Mouse (Mus musculus): ENCODE measurements around the gene Slc41a2. TPM values are rescaled to one million over a fixed set of nuclear protein-coding genes. Genes with fewer than 3 reads are reported as not detected.

Gene Slc41a2
- polyA plus RNA-seq, 1 experiment from 2014 or later = 0.81 TPM

DNA sequence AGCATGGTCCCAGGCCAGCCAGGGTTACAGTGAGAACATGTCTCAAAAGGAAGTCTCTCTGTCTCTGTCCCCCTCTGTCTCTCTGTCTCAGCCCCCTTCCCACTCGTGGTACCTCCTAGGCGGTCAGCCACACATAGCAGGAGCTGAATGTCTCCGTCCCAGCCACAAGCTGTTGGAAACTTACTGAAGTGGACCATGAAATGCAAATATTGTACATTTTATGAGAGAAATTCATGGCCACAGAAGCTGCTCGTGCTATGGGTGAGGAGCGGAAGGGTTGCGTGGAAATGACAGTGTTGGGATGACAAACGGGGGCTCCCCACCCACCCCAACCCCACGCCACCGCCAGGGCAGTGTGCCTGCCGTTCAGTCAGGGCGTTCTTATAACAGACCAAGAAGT lies 5.1 kb downstream of the Slc41a2 start:
- no peak overlapping the region for H3K27ac ChIP-seq (replicated peaks; ENCODE audit: low read depth, low read length)
- no peak overlapping the region for H3K4me3 ChIP-seq (ENCODE audit: low read depth, low read length)
- H3K9ac ChIP-seq (replicated peaks; ENCODE audit: low read length) = no peak overlapping the region
- no peak for DNase-seq (ENCODE audit: low spot score)
- H3K27me3 ChIP-seq (ENCODE audit: control insufficient read depth, insufficient read depth, low read length) = peaks cover 19% of the 10 kb centered on the region
- no peak for ATAC-seq (replicated peaks; ENCODE audit: insufficient number of reproducible peaks, low FRiP score, low TSS enrichment, low read depth)
- H3K36me3 ChIP-seq (replicated peaks; ENCODE audit: control insufficient read depth, insufficient read depth, low read depth, low read length) = no peaks in the 10 kb centered on the region
- WGBS = 85% methylated on average over 11 of the region's 11 CpGs
- H3K4me1 ChIP-seq (ENCODE audit: control insufficient read depth, insufficient read depth, low read length) = no peaks in the 10 kb centered on the region
- H3K9me3 ChIP-seq (replicated peaks; ENCODE audit: control insufficient read depth, low read length) = no peaks in the 10 kb centered on the region
- no peak overlapping the region for H3K4me2 ChIP-seq (ENCODE audit: low read depth, low read length)

DNA sequence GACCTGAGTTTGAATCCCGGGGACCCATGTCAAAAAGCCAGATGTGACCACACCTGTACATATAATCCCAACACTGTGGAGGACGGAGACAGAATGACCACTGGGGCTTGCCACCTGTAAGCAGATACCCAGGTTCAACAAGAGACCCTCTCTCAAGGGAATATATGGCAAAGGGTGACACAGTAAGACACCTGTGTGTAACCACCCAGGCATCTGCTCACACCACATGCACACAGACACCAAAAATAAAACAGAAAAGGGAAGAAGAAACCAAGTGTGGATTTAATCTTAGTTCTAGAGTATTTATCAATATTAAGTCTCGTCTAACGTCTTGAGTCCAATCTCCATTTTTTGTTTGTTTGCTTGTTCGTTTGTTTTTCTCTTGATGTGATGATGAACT lies 5.9 kb downstream of the Slc41a2 start:
- ATAC-seq (replicated peaks; ENCODE audit: insufficient number of reproducible peaks, low FRiP score, low TSS enrichment, low read depth) = no peak
- 91% methylated on average over 5 of the region's 5 CpGs for WGBS
- no peak for DNase-seq (ENCODE audit: low spot score)
- no peak overlapping the region for H3K9ac ChIP-seq (replicated peaks; ENCODE audit: low read length)
- H3K4me3 ChIP-seq (ENCODE audit: low read depth, low read length) = no peak overlapping the region
- no peak overlapping the region for H3K27ac ChIP-seq (replicated peaks; ENCODE audit: low read depth, low read length)
- H3K9me3 ChIP-seq (replicated peaks; ENCODE audit: control insufficient read depth, low read length) = no peaks in the 10 kb centered on the region
- H3K36me3 ChIP-seq (replicated peaks; ENCODE audit: control insufficient read depth, insufficient read depth, low read depth, low read length) = no peaks in the 10 kb centered on the region
- H3K27me3 ChIP-seq (ENCODE audit: control insufficient read depth, insufficient read depth, low read length) = peaks cover 11% of the 10 kb centered on the region
- H3K4me1 ChIP-seq (ENCODE audit: control insufficient read depth, insufficient read depth, low read length) = no peaks in the 10 kb centered on the region
- no peak overlapping the region for H3K4me2 ChIP-seq (ENCODE audit: low read depth, low read length)

DNA sequence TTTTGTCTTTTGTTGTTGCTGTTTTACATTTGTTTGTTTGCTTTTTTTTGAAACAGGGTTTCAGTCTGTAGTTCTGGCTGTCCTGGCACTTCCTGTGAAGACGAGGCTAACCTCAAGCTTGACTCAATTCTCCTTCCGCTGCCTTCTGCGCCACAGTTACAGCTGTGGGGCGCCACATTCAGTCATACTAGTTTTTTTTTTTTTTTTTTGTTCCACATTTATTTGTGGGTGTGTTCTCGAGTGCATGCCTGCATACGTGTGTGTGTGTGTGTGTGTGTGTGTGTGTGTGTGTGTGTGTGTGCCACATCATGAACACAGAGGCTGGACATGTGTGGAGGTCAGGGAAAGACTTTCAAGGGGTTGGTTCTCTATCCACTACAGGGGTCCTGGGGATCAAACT lies 7.3 kb downstream of the Slc41a2 start:
- ATAC-seq (replicated peaks; ENCODE audit: insufficient number of reproducible peaks, low FRiP score, low TSS enrichment, low read depth) = no peak
- Histone ChIP-seq H3K4me2 (ENCODE audit: low read depth, low read length) (no peak overlapping the region), H3K27me3 (ENCODE audit: control insufficient read depth, insufficient read depth, low read length) (peaks cover 5% of the 10 kb centered on the region), H3K4me3 (ENCODE audit: low read depth, low read length) (no peak overlapping the region), H3K9ac (replicated peaks; ENCODE audit: low read length) (no peak overlapping the region), H3K36me3 (replicated peaks; ENCODE audit: control insufficient read depth, insufficient read depth, low read depth, low read length) (no peaks in the 10 kb centered on the region), H3K27ac (replicated peaks; ENCODE audit: low read depth, low read length) (no peak overlapping the region), H3K4me1 (ENCODE audit: control insufficient read depth, insufficient read depth, low read length) (no peaks in the 10 kb centered on the region), H3K9me3 (replicated peaks; ENCODE audit: control insufficient read depth, low read length) (no peaks in the 10 kb centered on the region)
- WGBS = 81% methylated on average over 5 of the region's 6 CpGs
- no peak for DNase-seq (ENCODE audit: low spot score)

DNA sequence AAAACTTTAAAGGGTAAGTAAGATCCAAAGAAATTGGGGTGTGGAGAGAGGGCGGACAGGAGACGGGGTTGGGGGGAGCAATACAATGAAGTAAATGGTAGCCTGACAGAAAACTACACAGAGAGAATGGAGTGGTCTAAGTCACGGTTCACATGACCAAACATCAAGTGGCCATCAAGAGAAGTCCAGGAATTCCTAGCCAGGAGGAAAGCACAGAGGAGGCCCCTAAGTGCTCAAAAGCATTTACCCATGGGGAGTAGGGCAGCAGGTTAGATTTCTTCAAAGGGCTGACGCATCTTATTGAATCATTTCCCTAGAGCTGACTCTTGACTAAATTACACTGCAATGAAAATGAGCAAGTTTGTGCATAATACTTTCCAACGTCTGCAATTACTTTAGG lies 8.9 kb downstream of the Slc41a2 start:
- Histone ChIP-seq H3K36me3 (replicated peaks; ENCODE audit: control insufficient read depth, insufficient read depth, low read depth, low read length) (no peaks in the 10 kb centered on the region), H3K4me1 (ENCODE audit: control insufficient read depth, insufficient read depth, low read length) (no peaks in the 10 kb centered on the region), H3K27ac (replicated peaks; ENCODE audit: low read depth, low read length) (no peak overlapping the region), H3K9ac (replicated peaks; ENCODE audit: low read length) (no peak overlapping the region), H3K27me3 (ENCODE audit: control insufficient read depth, insufficient read depth, low read length) (no peaks in the 10 kb centered on the region; the same call in 1 of the 2 replicates), H3K4me2 (ENCODE audit: low read depth, low read length) (no peak overlapping the region), H3K9me3 (replicated peaks; ENCODE audit: control insufficient read depth, low read length) (no peaks in the 10 kb centered on the region), H3K4me3 (ENCODE audit: low read depth, low read length) (no peak overlapping the region)
- DNase-seq (ENCODE audit: low spot score) = peak; percentile 57
- 53% methylated on average over 5 of the region's 5 CpGs for WGBS
- no peak for ATAC-seq (replicated peaks; ENCODE audit: insufficient number of reproducible peaks, low FRiP score, low TSS enrichment, low read depth)

DNA sequence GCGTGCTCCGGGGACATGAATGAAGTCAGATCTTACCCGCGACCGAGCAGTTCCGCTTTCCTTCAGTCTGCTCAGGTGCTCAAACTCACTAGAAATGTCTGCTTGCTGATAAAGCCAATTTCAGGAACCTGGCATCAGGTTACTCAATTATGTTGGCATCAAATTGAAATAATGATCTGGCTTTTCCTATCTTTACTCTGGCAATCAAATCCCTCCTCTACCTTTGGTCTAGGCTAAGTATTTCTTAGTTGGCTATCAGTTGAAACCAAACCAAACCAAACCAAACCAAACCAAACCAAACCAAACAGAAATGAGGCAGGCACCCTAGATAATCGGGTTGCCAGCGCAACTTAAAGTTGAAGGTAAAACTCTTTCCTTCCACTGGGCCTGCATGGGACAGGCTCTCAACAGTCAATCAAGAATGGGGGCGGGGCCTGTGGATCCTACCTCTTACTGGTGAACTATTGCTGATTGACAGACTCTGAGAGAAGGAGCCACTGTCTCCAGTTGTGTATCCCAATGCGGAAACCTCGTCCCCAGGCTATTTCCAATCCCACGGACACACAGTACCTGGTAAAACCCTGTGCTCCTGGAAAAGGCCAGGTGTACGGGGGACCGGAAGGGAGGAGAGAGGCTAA lies 10.9 kb downstream of the Slc41a2 start:
- no peak for DNase-seq (ENCODE audit: low spot score)
- Histone ChIP-seq H3K27ac (replicated peaks; ENCODE audit: low read depth, low read length) (no peak overlapping the region), H3K4me1 (ENCODE audit: control insufficient read depth, insufficient read depth, low read length) (no peaks in the 10 kb centered on the region), H3K27me3 (ENCODE audit: control insufficient read depth, insufficient read depth, low read length) (no peaks in the 10 kb centered on the region), H3K9me3 (replicated peaks; ENCODE audit: control insufficient read depth, low read length) (no peaks in the 10 kb centered on the region), H3K4me3 (ENCODE audit: low read depth, low read length) (no peak overlapping the region), H3K9ac (replicated peaks; ENCODE audit: low read length) (no peak overlapping the region), H3K4me2 (ENCODE audit: low read depth, low read length) (no peak overlapping the region), H3K36me3 (replicated peaks; ENCODE audit: control insufficient read depth, insufficient read depth, low read depth, low read length) (no peaks in the 10 kb centered on the region)
- no peak for ATAC-seq (replicated peaks; ENCODE audit: insufficient number of reproducible peaks, low FRiP score, low TSS enrichment, low read depth)
- WGBS = 87% methylated on average over 14 of the region's 14 CpGs

DNA sequence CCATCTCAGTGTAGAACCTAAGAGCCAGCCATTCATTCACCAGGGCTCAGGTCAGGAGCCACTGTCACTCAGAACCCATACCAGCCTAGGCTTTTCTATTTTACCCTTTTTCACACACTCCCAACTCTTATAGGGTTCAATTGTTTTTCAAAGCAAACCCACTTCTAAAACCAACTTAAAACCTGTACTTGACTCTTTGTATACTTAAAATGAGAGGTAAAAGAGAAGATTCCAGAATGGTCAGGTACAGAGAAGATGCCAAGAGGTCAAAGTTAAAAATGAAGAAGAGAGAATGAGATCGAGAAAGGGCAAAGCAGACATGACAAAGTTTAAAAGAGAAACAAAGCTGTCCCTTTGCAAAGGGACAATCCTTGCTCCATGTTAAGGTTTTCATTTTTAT lies 11.8 kb downstream of the Slc41a2 start:
- Histone ChIP-seq H3K4me1 (ENCODE audit: control insufficient read depth, insufficient read depth, low read length) (no peaks in the 10 kb centered on the region), H3K4me2 (ENCODE audit: low read depth, low read length) (no peak overlapping the region), H3K9me3 (replicated peaks; ENCODE audit: control insufficient read depth, low read length) (no peaks in the 10 kb centered on the region), H3K27me3 (ENCODE audit: control insufficient read depth, insufficient read depth, low read length) (no peaks in the 10 kb centered on the region), H3K9ac (replicated peaks; ENCODE audit: low read length) (no peak overlapping the region), H3K27ac (replicated peaks; ENCODE audit: low read depth, low read length) (no peak overlapping the region), H3K4me3 (ENCODE audit: low read depth, low read length) (no peak overlapping the region), H3K36me3 (replicated peaks; ENCODE audit: control insufficient read depth, insufficient read depth, low read depth, low read length) (no peaks in the 10 kb centered on the region)
- DNase-seq (ENCODE audit: low spot score) = no peak
- WGBS = 90% methylated on average over 1 of the region's 1 CpGs
- ATAC-seq (replicated peaks; ENCODE audit: insufficient number of reproducible peaks, low FRiP score, low TSS enrichment, low read depth) = no peak

DNA sequence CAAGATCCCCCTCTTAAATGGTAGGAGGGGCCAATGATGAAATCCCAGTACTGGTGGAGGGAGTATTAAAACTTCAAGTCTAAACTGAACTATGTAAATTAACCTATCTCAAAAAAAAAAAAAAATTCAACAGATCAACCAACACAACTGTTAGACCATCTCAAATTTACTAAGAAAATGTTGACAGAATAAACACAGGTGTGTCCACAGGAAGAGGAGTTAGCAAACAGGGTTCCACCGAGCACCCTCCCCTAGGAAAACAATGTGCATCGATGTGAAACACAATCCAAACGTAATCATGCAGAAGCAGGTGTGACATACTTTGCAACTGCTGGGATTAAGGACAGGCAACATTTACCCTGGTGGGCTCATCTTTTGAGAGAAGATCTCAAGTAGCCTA lies 12.8 kb downstream of the Slc41a2 start:
- H3K4me1 ChIP-seq (ENCODE audit: control insufficient read depth, insufficient read depth, low read length) = no peaks in the 10 kb centered on the region
- H3K27me3 ChIP-seq (ENCODE audit: control insufficient read depth, insufficient read depth, low read length) = no peaks in the 10 kb centered on the region
- DNase-seq (ENCODE audit: low spot score) (no peak), ATAC-seq (replicated peaks; ENCODE audit: insufficient number of reproducible peaks, low FRiP score, low TSS enrichment, low read depth) (no peak)
- no peak overlapping the region for H3K4me2 ChIP-seq (ENCODE audit: low read depth, low read length)
- H3K9me3 ChIP-seq (replicated peaks; ENCODE audit: control insufficient read depth, low read length) = no peaks in the 10 kb centered on the region
- no peaks in the 10 kb centered on the region for H3K36me3 ChIP-seq (replicated peaks; ENCODE audit: control insufficient read depth, insufficient read depth, low read depth, low read length)
- H3K4me3 ChIP-seq (ENCODE audit: low read depth, low read length) = no peak overlapping the region
- no peak overlapping the region for H3K9ac ChIP-seq (replicated peaks; ENCODE audit: low read length)
- WGBS = 78% methylated on average over 3 of the region's 3 CpGs
- H3K27ac ChIP-seq (replicated peaks; ENCODE audit: low read depth, low read length) = no peak overlapping the region

DNA sequence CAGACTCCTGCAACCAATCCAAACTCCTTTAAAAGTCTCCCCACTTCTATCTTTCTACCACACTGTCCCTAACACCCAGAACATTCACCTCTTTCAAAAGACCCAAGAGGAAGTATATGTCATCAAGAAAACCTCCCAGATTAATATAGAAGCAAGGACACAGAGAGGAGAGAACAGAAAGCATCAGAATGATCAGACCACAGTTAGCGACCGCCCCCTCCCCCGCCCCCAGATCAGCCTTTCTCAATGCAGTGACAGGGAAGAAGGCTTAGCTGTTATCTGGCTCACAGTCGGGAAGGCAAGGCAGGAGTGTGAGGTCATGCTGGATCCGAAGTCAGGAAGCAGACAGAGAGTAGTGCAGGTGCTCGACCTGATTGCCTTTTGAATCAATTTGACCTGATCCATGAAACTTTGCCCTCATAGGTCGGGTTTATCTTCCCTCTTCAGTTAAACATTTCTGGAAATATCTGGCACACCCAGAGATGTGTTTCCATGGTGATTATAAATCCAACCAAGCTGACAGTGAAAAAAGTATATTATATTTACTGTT lies 15.1 kb downstream of the Slc41a2 start:
- 52% methylated on average over 7 of the region's 7 CpGs for WGBS
- Histone ChIP-seq H3K27ac (replicated peaks; ENCODE audit: low read depth, low read length) (no peak overlapping the region), H3K4me2 (ENCODE audit: low read depth, low read length) (no peak overlapping the region), H3K9me3 (replicated peaks; ENCODE audit: control insufficient read depth, low read length) (no peaks in the 10 kb centered on the region), H3K27me3 (ENCODE audit: control insufficient read depth, insufficient read depth, low read length) (no peaks in the 10 kb centered on the region), H3K36me3 (replicated peaks; ENCODE audit: control insufficient read depth, insufficient read depth, low read depth, low read length) (no peaks in the 10 kb centered on the region), H3K4me3 (ENCODE audit: low read depth, low read length) (no peak overlapping the region), H3K9ac (replicated peaks; ENCODE audit: low read length) (no peak overlapping the region), H3K4me1 (ENCODE audit: control insufficient read depth, insufficient read depth, low read length) (no peaks in the 10 kb centered on the region)
- DNase-seq (ENCODE audit: low spot score) = no peak
- no peak for ATAC-seq (replicated peaks; ENCODE audit: insufficient number of reproducible peaks, low FRiP score, low TSS enrichment, low read depth)
